Mouse (Mus musculus): Measurements from ENCODE around the gene Gm17455.

- TF ChIP-seq POLR2A (IDR thresholded peaks at IDR 0.05; ENCODE audit: borderline replicate concordance, insufficient read depth, low read length) (no peak), CTCF (IDR thresholded peaks at IDR 0.05; ENCODE audit: borderline replicate concordance, insufficient read depth, low read depth, low read length) (peak; percentile 54; the same call in 1 of the 2 replicates)
Observed at GRCm38 (mm10) chr10:60419624-60420023, 20.1 kb downstream of the Gm17455 start.
